1 mouse cellular context compared by ENCODE assay signal in the genomic region with DNA sequence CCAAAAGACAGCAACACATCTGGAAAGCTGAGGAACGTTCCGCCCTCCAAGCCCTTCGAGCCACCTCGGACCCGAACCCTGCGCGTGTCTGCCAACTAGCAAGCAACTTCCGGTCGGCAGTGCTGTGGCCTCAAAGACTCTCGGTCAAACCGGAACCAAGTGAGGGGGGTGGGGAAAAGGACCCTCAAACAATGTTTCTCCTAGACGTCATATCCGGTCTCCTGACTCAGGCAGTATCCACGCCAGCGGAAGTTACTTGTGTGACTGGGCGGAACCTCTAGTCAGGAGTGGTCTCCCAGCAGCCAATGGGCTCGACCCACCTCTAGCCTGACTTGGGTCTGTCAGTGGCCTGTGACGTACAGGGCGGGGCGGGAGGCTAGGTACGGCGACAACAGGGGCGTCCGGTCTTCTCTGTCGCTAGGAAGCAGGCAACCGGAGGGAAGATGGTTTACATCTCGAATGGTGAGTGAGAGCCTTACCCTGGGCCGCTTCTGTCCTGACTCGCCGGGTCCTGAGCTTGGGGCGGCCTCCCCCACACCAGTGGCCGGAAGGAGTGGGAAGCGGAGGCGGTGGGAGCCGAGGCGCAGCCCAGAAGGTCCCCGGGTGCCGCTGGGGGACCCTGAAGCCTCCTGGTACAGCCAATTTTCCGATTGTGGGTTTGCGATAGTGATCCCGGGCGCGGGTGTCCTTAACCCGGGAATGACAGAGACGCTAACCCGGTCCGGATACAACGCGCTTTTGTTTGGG.
TF ChIP-seq lines count a peak whose summit lies in the region.

A gene (plus strand): TSS at position 234 of the 747 bp plus-strand sequence.

TF ChIP-seq in myocyte, 11 proteins besides CTCF, POLR2A, EP300 and RAD21 (continued from another document):
- no peak for TF ChIP-seq CEBPB (IDR thresholded peaks at IDR 0.05; ENCODE audit: insufficient read depth, poor library complexity, severe bottlenecking)
- no peak for TF ChIP-seq MYOD1 (IDR thresholded peaks at IDR 0.05; ENCODE audit: control insufficient read depth in 1 of 3, insufficient read length in 2 of 3, low read depth in 2 of 3)
- no peak for TF ChIP-seq E2F4 (IDR thresholded peaks at IDR 0.05; ENCODE audit: insufficient read depth)
- no peak for TF ChIP-seq SRF (IDR thresholded peaks at IDR 0.05; ENCODE audit: control insufficient read depth, insufficient read length, low read depth)
